Mouse (Mus musculus): Measurements from ENCODE around the gene Dnmt1. TPM values are rescaled to one million over a fixed set of nuclear protein-coding genes. Genes with fewer than 3 reads are reported as not detected.

The Dnmt1 gene
- total and polyA plus RNA-seq, 3 experiments = 89.9 to 145 (median 121) TPM

- TF ChIP-seq MXI1 (IDR thresholded peaks at IDR 0.05; ENCODE audit: low read depth, low read length) = peak; percentile 23; the same call in 1 of the 2 replicates
- 0 out of 2 replicates have a peak, but pooled peaks have one; percentile 13 for TF ChIP-seq MAX (IDR thresholded peaks at IDR 0.05; ENCODE audit: low read length)
- no peak for TF ChIP-seq CTCF (conservative IDR thresholded peaks at IDR 0.05 in 1 of 2, IDR thresholded peaks at IDR 0.05 in 1 of 2; ENCODE audit: low read depth in 2 of 2, low read length in 2 of 2)
- peak; percentile 26; the same call in 1 of the 2 replicates for TF ChIP-seq EP300 (IDR thresholded peaks at IDR 0.05; ENCODE audit: low read length)
- peak; percentile 41; the same call in 1 of the 2 replicates for TF ChIP-seq POLR2A (IDR thresholded peaks at IDR 0.05; ENCODE audit: low read depth, low read length)
- TF ChIP-seq CHD2 (IDR thresholded peaks at IDR 0.05; ENCODE audit: low read length) = peak; percentile 87
- no peak for TF ChIP-seq ZMIZ1 (IDR thresholded peaks at IDR 0.05; ENCODE audit: low read depth, low read length)
- TF ChIP-seq KAT2A (IDR thresholded peaks at IDR 0.05; ENCODE audit: insufficient replicate concordance, low read length) = no peak
- no peak for TF ChIP-seq JUND (conservative IDR thresholded peaks at IDR 0.05; ENCODE audit: low read depth, low read length)
- TF ChIP-seq GABPA (IDR thresholded peaks at IDR 0.05; ENCODE audit: insufficient replicate concordance, low read depth, low read length) = peak; percentile 90; the same call in 1 of the 2 replicates
- TF ChIP-seq BHLHE40 (IDR thresholded peaks at IDR 0.05; ENCODE audit: low read depth, low read length) = peak; percentile 65
- TF ChIP-seq RCOR1 (conservative IDR thresholded peaks at IDR 0.05; ENCODE audit: low read depth, low read length) = no peak
- TF ChIP-seq ETS1 (conservative IDR thresholded peaks at IDR 0.05; ENCODE audit: low read depth, low read length) = peak; percentile 81
- no peak for TF ChIP-seq NRF1 (IDR thresholded peaks at IDR 0.05; ENCODE audit: low read depth, low read length)
These were observed 16.7 kb upstream of the Dnmt1 start, which contains the start of gene S1pr2 (continued) for GRCm38 (mm10) chr9:20976216-20976960.

GRCm38 (mm10) chr9:20975431-20976215, 15.9 kb upstream of the Dnmt1 start:
- Histone ChIP-seq H3K9ac (ENCODE audit: insufficient read depth, low read depth) (peak overlapping the region; percentile 58), H3K4me1 (ENCODE audit: control insufficient read depth in 1 of 2, insufficient read depth in 2 of 2) (peaks cover 16 to 37% of the 10 kb centered on the region in 2 experiments), H3K27me3 (replicated peaks) (peaks cover 2% of the 10 kb centered on the region), H3K27ac (ENCODE audit: insufficient read depth, low read depth) (no peak overlapping the region), H3K79me2 (replicated peaks; ENCODE audit: control insufficient read depth, extremely low read depth, insufficient read depth, poor library complexity, severe bottlenecking) (no peaks in the 10 kb centered on the region), H3K36me3 (replicated peaks in 1 of 2; ENCODE audit: control insufficient read depth in 1 of 2, insufficient read depth in 1 of 2, low read length in 1 of 2) (peaks cover 0 to 3% of the 10 kb centered on the region in 2 experiments), H3K4me2 (ENCODE audit: insufficient read depth, low read depth, poor library complexity, severe bottlenecking) (peak overlapping the region; percentile 89), H3K4me3 (replicated peaks in 1 of 3; ENCODE audit: low read depth in 2 of 3, low read length in 2 of 3, poor library complexity in 1 of 3) (peak overlapping the region; percentile 74 to 79 (median 77)), H3K9me3 (replicated peaks; ENCODE audit: low read length) (no peaks in the 10 kb centered on the region)
- DNase-seq (ENCODE audit: extremely low read depth) = no peak
- dilution Hi-C loops (cut with MboI; ENCODE audit: extremely low pct_ligation_motif_present, extremely low pct_unique_long_range_greater_than_20kb, low sequenced_read_pairs) (no loop called here), in situ Hi-C loops (cut with MboI; ENCODE audit: low pct_ligation_motif_present, low pct_unique_long_range_greater_than_20kb, low sequenced_read_pairs) (no loop called here)
- TF ChIP-seq USF2 (conservative IDR thresholded peaks at IDR 0.05; ENCODE audit: low read depth, low read length) (no peak), IRF4 (IDR thresholded peaks at IDR 0.05; ENCODE audit: low read depth, low read length) (peak; percentile 22; the same call in 1 of the 2 replicates)

Data from CH12.LX (cell line).